Mouse (Mus musculus): Measurements from ENCODE around the gene Gpr62. TPM values are rescaled to one million over a fixed set of nuclear protein-coding genes. Genes with fewer than 3 reads are reported as not detected.
A peak's percentile ranks its signal among the peaks of the same experiment; 100 is the strongest.

Gpr62 gene
- total RNA-seq, 1 experiment from 2014 or later, result not detected

GRCm38 (mm10) chr9:106476924-106477484 lies 11.3 kb upstream of the Gpr62 start, which contains the start of gene Parp3:
TSS of gene Parp3 (minus strand) at chr9:106476949.
- ATAC-seq (replicated peaks in 1 of 2; ENCODE audit: insufficient read depth in 1 of 2, low FRiP score in 2 of 2, low TSS enrichment in 1 of 2, low read depth in 1 of 2, poor library complexity in 2 of 2, severe bottlenecking in 2 of 2), result peak; percentile 92 to 96

GRCm38 (mm10) chr9:106476002-106476923 lies 10.5 kb upstream of the Gpr62 start:
- peak; percentile 8 to 54 for ATAC-seq (replicated peaks in 1 of 2; ENCODE audit: insufficient read depth in 1 of 2, low FRiP score in 2 of 2, low TSS enrichment in 1 of 2, low read depth in 1 of 2, poor library complexity in 2 of 2, severe bottlenecking in 2 of 2)

- ATAC-seq (replicated peaks in 1 of 2; ENCODE audit: insufficient read depth in 1 of 2, low FRiP score in 2 of 2, low TSS enrichment in 1 of 2, low read depth in 1 of 2, poor library complexity in 2 of 2, severe bottlenecking in 2 of 2), result no peak
Observed at GRCm38 (mm10) chr9:106475663-106476001, 9.9 kb upstream of the Gpr62 start, which contains the start of gene Rrp9. TSS of gene Rrp9 (plus strand) at chr9:106475963.

GRCm38 (mm10) chr9:106475046-106475445 lies 9.3 kb upstream of the Gpr62 start:
- ATAC-seq (replicated peaks in 1 of 2; ENCODE audit: insufficient read depth in 1 of 2, low FRiP score in 2 of 2, low TSS enrichment in 1 of 2, low read depth in 1 of 2, poor library complexity in 2 of 2, severe bottlenecking in 2 of 2), result no peak

- ATAC-seq (replicated peaks in 1 of 2; ENCODE audit: insufficient read depth in 1 of 2, low FRiP score in 2 of 2, low TSS enrichment in 1 of 2, low read depth in 1 of 2, poor library complexity in 2 of 2, severe bottlenecking in 2 of 2), result peak; percentile 20 to 39; a peak in 1 of 4 replicates
Observed at GRCm38 (mm10) chr9:106474456-106474855, 8.7 kb upstream of the Gpr62 start.

GRCm38 (mm10) chr9:106473753-106474105 lies 8.0 kb upstream of the Gpr62 start:
- no peak for ATAC-seq (replicated peaks in 1 of 2; ENCODE audit: insufficient read depth in 1 of 2, low FRiP score in 2 of 2, low TSS enrichment in 1 of 2, low read depth in 1 of 2, poor library complexity in 2 of 2, severe bottlenecking in 2 of 2)

GRCm38 (mm10) chr9:106473081-106473752 lies 7.5 kb upstream of the Gpr62 start:
- ATAC-seq (replicated peaks in 1 of 2; ENCODE audit: insufficient read depth in 1 of 2, low FRiP score in 2 of 2, low TSS enrichment in 1 of 2, low read depth in 1 of 2, poor library complexity in 2 of 2, severe bottlenecking in 2 of 2), result no peak

GRCm38 (mm10) chr9:106472321-106472720 lies 6.6 kb upstream of the Gpr62 start:
- ATAC-seq (replicated peaks in 1 of 2; ENCODE audit: insufficient read depth in 1 of 2, low FRiP score in 2 of 2, low TSS enrichment in 1 of 2, low read depth in 1 of 2, poor library complexity in 2 of 2, severe bottlenecking in 2 of 2), result no peak

GRCm38 (mm10) chr9:106471892-106472291 lies 6.2 kb upstream of the Gpr62 start:
- ATAC-seq (replicated peaks in 1 of 2; ENCODE audit: insufficient read depth in 1 of 2, low FRiP score in 2 of 2, low TSS enrichment in 1 of 2, low read depth in 1 of 2, poor library complexity in 2 of 2, severe bottlenecking in 2 of 2), result no peak

- ATAC-seq (replicated peaks in 1 of 2; ENCODE audit: insufficient read depth in 1 of 2, low FRiP score in 2 of 2, low TSS enrichment in 1 of 2, low read depth in 1 of 2, poor library complexity in 2 of 2, severe bottlenecking in 2 of 2), result no peak
Observed at GRCm38 (mm10) chr9:106470991-106471750, 5.4 kb upstream of the Gpr62 start.

GRCm38 (mm10) chr9:106469776-106470175 lies 4.0 kb upstream of the Gpr62 start:
- ATAC-seq (replicated peaks in 1 of 2; ENCODE audit: insufficient read depth in 1 of 2, low FRiP score in 2 of 2, low TSS enrichment in 1 of 2, low read depth in 1 of 2, poor library complexity in 2 of 2, severe bottlenecking in 2 of 2), result no peak

- ATAC-seq (replicated peaks in 1 of 2; ENCODE audit: insufficient read depth in 1 of 2, low FRiP score in 2 of 2, low TSS enrichment in 1 of 2, low read depth in 1 of 2, poor library complexity in 2 of 2, severe bottlenecking in 2 of 2), result no peak
Observed at GRCm38 (mm10) chr9:106469317-106469716, 3.6 kb upstream of the Gpr62 start.

- ATAC-seq (replicated peaks in 1 of 2; ENCODE audit: insufficient read depth in 1 of 2, low FRiP score in 2 of 2, low TSS enrichment in 1 of 2, low read depth in 1 of 2, poor library complexity in 2 of 2, severe bottlenecking in 2 of 2), result no peak
Observed at GRCm38 (mm10) chr9:106467746-106468145, 2.0 kb upstream of the Gpr62 start.

GRCm38 (mm10) chr9:106466721-106467120 lies 983 bp upstream of the Gpr62 start:
- ATAC-seq (replicated peaks in 1 of 2; ENCODE audit: insufficient read depth in 1 of 2, low FRiP score in 2 of 2, low TSS enrichment in 1 of 2, low read depth in 1 of 2, poor library complexity in 2 of 2, severe bottlenecking in 2 of 2), result no peak

GRCm38 (mm10) chr9:106464751-106465541 lies 792 bp downstream of the Gpr62 start:
- peak; percentile 23 to 33; a peak in 2 of 4 replicates for ATAC-seq (replicated peaks in 1 of 2; ENCODE audit: insufficient read depth in 1 of 2, low FRiP score in 2 of 2, low TSS enrichment in 1 of 2, low read depth in 1 of 2, poor library complexity in 2 of 2, severe bottlenecking in 2 of 2)

- ATAC-seq (replicated peaks in 1 of 2; ENCODE audit: insufficient read depth in 1 of 2, low FRiP score in 2 of 2, low TSS enrichment in 1 of 2, low read depth in 1 of 2, poor library complexity in 2 of 2, severe bottlenecking in 2 of 2), result no peak
Observed at GRCm38 (mm10) chr9:106463122-106464063, 2.3 kb downstream of the Gpr62 start.
